Mouse (Mus musculus): ENCODE results near the gene Rcan1. TPM values are rescaled to one million over a fixed set of nuclear protein-coding genes. Genes with fewer than 3 reads are reported as not detected.

Gene Rcan1
- polyA plus RNA-seq, 1 experiment, result 35.8 TPM

DNA sequence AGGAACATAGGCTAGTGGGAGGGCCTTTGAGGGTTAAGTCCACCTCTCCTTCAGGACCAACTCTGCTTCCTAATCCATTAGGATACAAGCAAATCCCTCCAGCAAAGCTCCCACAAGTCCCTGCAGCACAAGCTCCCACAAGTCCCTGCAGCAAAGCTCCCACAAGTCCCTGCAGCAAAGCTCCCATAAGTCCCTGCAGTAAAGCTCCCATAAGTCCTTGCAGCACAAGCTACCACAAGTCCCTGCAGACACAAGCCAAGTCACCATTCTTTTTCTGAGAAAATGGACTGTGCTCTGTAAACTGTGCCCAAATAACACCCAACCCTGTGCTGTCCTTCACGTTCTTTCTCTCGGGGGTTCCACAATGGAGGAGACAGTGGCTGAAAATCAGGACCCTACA lies 66.5 kb downstream of the Rcan1 start:
- TF ChIP-seq POLR2A (IDR thresholded peaks at IDR 0.05; ENCODE audit: borderline replicate concordance, insufficient read depth, low read length) (no peak), CTCF (IDR thresholded peaks at IDR 0.05; ENCODE audit: borderline replicate concordance, insufficient read depth, low read depth, low read length) (no peak)
- peaks cover 8% of the 10 kb centered on the region for H3K4me1 ChIP-seq (ENCODE audit: control insufficient read depth, insufficient read depth, low read length)
- H3K4me3 ChIP-seq (replicated peaks; ENCODE audit: insufficient read depth, low read depth, low read length), result no peak overlapping the region
- no peak for DNase-seq
- 95% methylated on average over 2 of the region's 2 CpGs for WGBS
- no peak overlapping the region for H3K27ac ChIP-seq (ENCODE audit: insufficient read depth, low read length)
- no peaks in the 10 kb centered on the region for H3K27me3 ChIP-seq (ENCODE audit: control insufficient read depth, insufficient read depth, low read length)

GRCm38 (mm10) chr16:92403069-92403468 lies 67.6 kb downstream of the Rcan1 start:
- Histone ChIP-seq H3K4me3 (replicated peaks; ENCODE audit: insufficient read depth, low read depth, low read length) (no peak overlapping the region), H3K27me3 (ENCODE audit: control insufficient read depth, insufficient read depth, low read length) (no peaks in the 10 kb centered on the region), H3K4me1 (ENCODE audit: control insufficient read depth, insufficient read depth, low read length) (peaks cover 10% of the 10 kb centered on the region), H3K27ac (ENCODE audit: insufficient read depth, low read length) (no peak overlapping the region)
- TF ChIP-seq POLR2A (IDR thresholded peaks at IDR 0.05; ENCODE audit: borderline replicate concordance, insufficient read depth, low read length) (no peak), CTCF (IDR thresholded peaks at IDR 0.05; ENCODE audit: borderline replicate concordance, insufficient read depth, low read depth, low read length) (no peak)
- DNase-seq, result peak in 1 of 2 experiments; percentile 17
- WGBS, result 70% methylated on average over 10 of the region's 10 CpGs

- no peak overlapping the region for H3K4me3 ChIP-seq (replicated peaks; ENCODE audit: insufficient read depth, low read depth, low read length)
- 60% methylated on average over 8 of the region's 8 CpGs for WGBS
- peaks cover 10% of the 10 kb centered on the region for H3K4me1 ChIP-seq (ENCODE audit: control insufficient read depth, insufficient read depth, low read length)
- no peaks in the 10 kb centered on the region for H3K27me3 ChIP-seq (ENCODE audit: control insufficient read depth, insufficient read depth, low read length)
- no peak for DNase-seq
- H3K27ac ChIP-seq (ENCODE audit: insufficient read depth, low read length), result no peak overlapping the region
- TF ChIP-seq CTCF (IDR thresholded peaks at IDR 0.05; ENCODE audit: borderline replicate concordance, insufficient read depth, low read depth, low read length) (no peak), POLR2A (IDR thresholded peaks at IDR 0.05; ENCODE audit: borderline replicate concordance, insufficient read depth, low read length) (no peak)
Observed at GRCm38 (mm10) chr16:92402216-92402615, 68.5 kb downstream of the Rcan1 start.

GRCm38 (mm10) chr16:92401206-92401605 lies 69.5 kb downstream of the Rcan1 start:
- Histone ChIP-seq H3K4me1 (ENCODE audit: control insufficient read depth, insufficient read depth, low read length) (peaks cover 10% of the 10 kb centered on the region), H3K4me3 (replicated peaks; ENCODE audit: insufficient read depth, low read depth, low read length) (no peak overlapping the region), H3K27me3 (ENCODE audit: control insufficient read depth, insufficient read depth, low read length) (no peaks in the 10 kb centered on the region), H3K27ac (ENCODE audit: insufficient read depth, low read length) (no peak overlapping the region)
- TF ChIP-seq POLR2A (IDR thresholded peaks at IDR 0.05; ENCODE audit: borderline replicate concordance, insufficient read depth, low read length) (no peak), CTCF (IDR thresholded peaks at IDR 0.05; ENCODE audit: borderline replicate concordance, insufficient read depth, low read depth, low read length) (no peak)
- WGBS, result 72% methylated on average over 10 of the region's 10 CpGs
- DNase-seq, result no peak

- TF ChIP-seq CTCF (IDR thresholded peaks at IDR 0.05; ENCODE audit: borderline replicate concordance, insufficient read depth, low read depth, low read length) (no peak), POLR2A (IDR thresholded peaks at IDR 0.05; ENCODE audit: borderline replicate concordance, insufficient read depth, low read length) (no peak)
- WGBS, result 1% methylated on average over 37 of the region's 37 CpGs
- H3K27ac ChIP-seq (ENCODE audit: insufficient read depth, low read length), result no peak overlapping the region
- peak overlapping the region; percentile 67 for H3K4me3 ChIP-seq (replicated peaks; ENCODE audit: insufficient read depth, low read depth, low read length)
- DNase-seq, result peak; percentile 71 to 78
- no peaks in the 10 kb centered on the region for H3K27me3 ChIP-seq (ENCODE audit: control insufficient read depth, insufficient read depth, low read length)
- H3K4me1 ChIP-seq (ENCODE audit: control insufficient read depth, insufficient read depth, low read length), result peaks cover 10% of the 10 kb centered on the region
Observed at GRCm38 (mm10) chr16:92399490-92400458, 70.9 kb downstream of the Rcan1 start.

- WGBS, result 91% methylated on average over 6 of the region's 6 CpGs
- TF ChIP-seq POLR2A (IDR thresholded peaks at IDR 0.05; ENCODE audit: borderline replicate concordance, insufficient read depth, low read length) (no peak), CTCF (IDR thresholded peaks at IDR 0.05; ENCODE audit: borderline replicate concordance, insufficient read depth, low read depth, low read length) (no peak)
- Histone ChIP-seq H3K4me1 (ENCODE audit: control insufficient read depth, insufficient read depth, low read length) (peaks cover 10% of the 10 kb centered on the region), H3K27ac (ENCODE audit: insufficient read depth, low read length) (no peak overlapping the region), H3K4me3 (replicated peaks; ENCODE audit: insufficient read depth, low read depth, low read length) (no peak overlapping the region), H3K27me3 (ENCODE audit: control insufficient read depth, insufficient read depth, low read length) (no peaks in the 10 kb centered on the region)
- no peak for DNase-seq
Observed at GRCm38 (mm10) chr16:92398574-92399118, 72.0 kb downstream of the Rcan1 start.

GRCm38 (mm10) chr16:92397745-92398573 lies 72.7 kb downstream of the Rcan1 start:
- peaks cover 10% of the 10 kb centered on the region for H3K4me1 ChIP-seq (ENCODE audit: control insufficient read depth, insufficient read depth, low read length)
- WGBS, result 88% methylated on average over 10 of the region's 10 CpGs
- TF ChIP-seq POLR2A (IDR thresholded peaks at IDR 0.05; ENCODE audit: borderline replicate concordance, insufficient read depth, low read length), result no peak
- no peak for TF ChIP-seq CTCF (IDR thresholded peaks at IDR 0.05; ENCODE audit: borderline replicate concordance, insufficient read depth, low read depth, low read length)

More at GRCm38 (mm10) chr16:92397745-92398573, 72.7 kb downstream of the Rcan1 start:
- Histone ChIP-seq H3K4me3 (replicated peaks; ENCODE audit: insufficient read depth, low read depth, low read length) (no peak overlapping the region), H3K27ac (ENCODE audit: insufficient read depth, low read length) (no peak overlapping the region), H3K27me3 (ENCODE audit: control insufficient read depth, insufficient read depth, low read length) (no peaks in the 10 kb centered on the region)
- no peak for DNase-seq
